Mouse (Mus musculus): ENCODE measurements at regions not wholly inside any gene's neighbourhood (a gene's known extent, or its start where the extent isn't known, plus 50 kb on each side); places are given as distances from the start of the nearest gene placed in this dataset.
"Not testable (repeated sequence)": the region's sequence is repeated elsewhere in the genome, so short reads cannot be mapped to it uniquely, and the experiment has no call there.

DNA sequence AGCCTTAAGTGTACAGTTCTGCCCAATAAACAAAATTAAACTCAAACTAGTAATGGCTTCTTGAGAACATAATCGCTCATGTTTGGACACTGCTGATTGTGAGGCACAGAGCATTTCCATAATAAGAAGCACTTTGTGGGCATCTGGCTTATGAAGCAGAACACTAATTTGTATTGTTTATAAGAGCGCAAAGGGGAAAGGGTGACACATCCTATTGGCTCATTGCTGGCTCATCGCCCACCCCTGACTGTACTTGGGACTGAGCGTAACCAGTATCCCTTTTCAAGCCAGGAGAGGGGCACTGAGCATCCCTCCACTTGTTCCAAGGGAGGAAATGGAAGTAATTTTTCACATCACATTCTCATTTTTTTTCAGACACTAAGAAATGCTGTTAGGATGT is 288.0 kb downstream of the Sfmbt2 start:
- Histone ChIP-seq H3K27me3 (ENCODE audit: insufficient read depth, low read length) (no peaks in the 10 kb centered on the region), H3K27ac (ENCODE audit: low read depth, low read length) (no peak overlapping the region), H3K4me3 (ENCODE audit: low read depth, low read length) (no peak overlapping the region), H3K4me2 (ENCODE audit: low read depth) (no peak overlapping the region), H3K9ac (no peak overlapping the region), H3K9me3 (ENCODE audit: low read length) (no peaks in the 10 kb centered on the region), H3K36me3 (ENCODE audit: insufficient read depth) (no peaks in the 10 kb centered on the region), H3K4me1 (ENCODE audit: insufficient read depth) (no peaks in the 10 kb centered on the region)
- ATAC-seq = no peak
- WGBS = 84% methylated on average over 4 of the region's 4 CpGs
- no peak for TF ChIP-seq CTCF (IDR thresholded peaks at IDR 0.05; ENCODE audit: low read depth)
- no peak for DNase-seq

GRCm38 (mm10) chr2:10667915-10668314 is 297.6 kb downstream of the Sfmbt2 start:
- not testable (repeated sequence) for ATAC-seq

DNA sequence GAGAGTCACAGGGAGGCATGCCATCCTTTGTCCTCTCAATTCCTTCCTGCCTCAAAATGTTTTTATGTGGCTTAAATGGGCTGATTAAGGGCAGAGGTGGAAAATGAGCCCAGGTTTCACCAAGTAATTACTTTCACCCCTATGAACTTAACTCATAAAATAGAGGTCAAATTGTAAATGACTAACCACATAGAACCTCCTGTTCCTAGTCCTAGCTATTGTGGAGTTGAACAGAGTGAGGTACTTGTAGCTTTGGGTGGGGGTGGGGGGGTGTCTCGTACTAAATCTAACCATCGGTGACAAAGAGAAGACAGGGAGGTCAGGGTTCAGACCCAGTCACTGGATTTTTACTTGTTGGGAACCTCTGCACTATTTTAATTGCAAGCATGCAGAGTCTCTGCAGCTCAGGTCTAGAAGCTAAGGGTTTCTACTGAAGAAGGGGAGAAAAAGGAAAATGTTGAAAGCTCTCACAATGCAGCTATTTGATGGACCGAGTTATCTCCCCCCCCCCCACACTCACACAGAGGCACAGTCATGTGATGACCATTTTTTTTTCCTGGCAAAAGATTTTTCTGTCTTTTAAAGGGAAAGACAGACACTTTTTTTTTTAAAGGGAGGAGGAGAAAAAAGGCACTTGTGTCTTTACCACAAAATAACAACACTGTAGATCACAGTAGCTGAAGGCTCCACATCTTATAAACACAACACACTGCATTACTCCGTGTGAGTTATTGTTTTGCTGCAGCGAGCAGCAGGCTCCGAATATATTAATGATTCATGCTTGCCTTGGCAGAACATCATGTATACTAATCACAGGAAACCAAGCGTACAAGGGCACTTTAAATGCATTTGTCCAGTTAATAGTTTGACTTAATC is 300.4 kb downstream of the Sfmbt2 start:
- no peak overlapping the region for H3K27ac ChIP-seq (ENCODE audit: low read depth, low read length)

More at GRCm38 (mm10) chr2:10667915-10668314, 297.6 kb downstream of the Sfmbt2 start:
- H3K27me3 ChIP-seq (ENCODE audit: insufficient read depth, low read length); DNase-seq; H3K4me3 ChIP-seq (ENCODE audit: low read depth, low read length); H3K27ac ChIP-seq (ENCODE audit: low read depth, low read length); H3K4me1 ChIP-seq (ENCODE audit: insufficient read depth); H3K9me3 ChIP-seq (ENCODE audit: low read length); H3K9ac ChIP-seq; H3K36me3 ChIP-seq (ENCODE audit: insufficient read depth); H3K4me2 ChIP-seq (ENCODE audit: low read depth): not testable (repeated sequence)
- WGBS = 44% methylated on average over 1 of the region's 1 CpGs

DNA sequence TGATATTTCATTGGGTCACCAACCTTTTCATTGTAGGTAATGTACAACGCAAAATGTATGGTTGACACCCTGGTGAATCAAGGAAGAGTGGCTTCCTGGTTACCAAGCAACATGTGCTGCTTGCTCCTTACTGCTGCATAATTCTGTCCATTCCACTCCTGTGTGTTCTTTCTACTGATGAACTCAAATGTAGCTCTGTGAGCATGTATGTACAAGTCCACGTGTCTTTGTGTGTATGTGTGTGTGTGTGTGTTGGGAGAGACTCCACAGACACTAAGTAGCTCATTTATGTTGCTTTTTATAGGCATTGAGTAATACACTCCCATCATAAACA is 301.0 kb downstream of the Sfmbt2 start:
- TF ChIP-seq CTCF (IDR thresholded peaks at IDR 0.05; ENCODE audit: low read depth) = no peak
- WGBS = 36% methylated on average over 2 of the region's 2 CpGs
- H3K9ac ChIP-seq = no peak overlapping the region
- DNase-seq = no peak
- H3K4me3 ChIP-seq (ENCODE audit: low read depth, low read length) = no peak overlapping the region
- no peaks in the 10 kb centered on the region for H3K27me3 ChIP-seq (ENCODE audit: insufficient read depth, low read length)
- H3K27ac ChIP-seq (ENCODE audit: low read depth, low read length) = no peak overlapping the region
- no peaks in the 10 kb centered on the region for H3K36me3 ChIP-seq (ENCODE audit: insufficient read depth)
- peak; percentile 77 for ATAC-seq
- H3K4me2 ChIP-seq (ENCODE audit: low read depth) = peak overlapping the region; percentile 26
- peaks cover 5% of the 10 kb centered on the region; the same call in 1 of the 2 replicates for H3K4me1 ChIP-seq (ENCODE audit: insufficient read depth)
- H3K9me3 ChIP-seq (ENCODE audit: low read length) = no peaks in the 10 kb centered on the region

More for the DNA sequence above, 300.4 kb downstream of the Sfmbt2 start:
- no peak for TF ChIP-seq CTCF (IDR thresholded peaks at IDR 0.05; ENCODE audit: low read depth)
- 22% methylated on average over 7 of the region's 7 CpGs for WGBS
- Histone ChIP-seq H3K27me3 (ENCODE audit: insufficient read depth, low read length) (no peaks in the 10 kb centered on the region), H3K36me3 (ENCODE audit: insufficient read depth) (no peaks in the 10 kb centered on the region), H3K9me3 (ENCODE audit: low read length) (no peaks in the 10 kb centered on the region), H3K4me1 (ENCODE audit: insufficient read depth) (peaks cover 5% of the 10 kb centered on the region; the same call in 1 of the 2 replicates), H3K9ac (no peak overlapping the region), H3K4me3 (ENCODE audit: low read depth, low read length) (no peak overlapping the region), H3K4me2 (ENCODE audit: low read depth) (peak overlapping the region; percentile 26)
- DNase-seq (peak; percentile 43), ATAC-seq (peak; percentile 60)

DNA sequence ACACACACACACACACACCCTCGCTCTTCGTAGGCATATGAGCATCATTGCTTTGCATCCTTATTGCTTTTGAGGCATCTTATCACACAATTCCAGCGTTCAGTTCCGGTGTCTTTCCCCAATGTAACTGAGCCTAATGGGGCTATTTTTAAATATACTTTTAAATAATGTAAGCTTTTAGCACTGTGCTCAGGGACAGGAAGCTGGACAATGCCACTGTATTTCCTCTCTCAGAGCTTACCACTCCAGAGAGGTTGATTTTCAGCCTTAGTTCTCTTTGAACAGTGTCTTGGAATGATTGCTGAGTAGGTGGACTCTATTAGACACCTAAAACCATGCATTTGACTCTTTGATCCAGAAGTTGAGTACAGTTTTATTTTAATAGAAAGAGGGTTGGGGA is 301.9 kb downstream of the Sfmbt2 start:
- TF ChIP-seq CTCF (IDR thresholded peaks at IDR 0.05; ENCODE audit: low read depth) = no peak
- Histone ChIP-seq H3K27ac (ENCODE audit: low read depth, low read length) (no peak overlapping the region), H3K4me3 (ENCODE audit: low read depth, low read length) (no peak overlapping the region), H3K4me1 (ENCODE audit: insufficient read depth) (peaks cover 5% of the 10 kb centered on the region; the same call in 1 of the 2 replicates), H3K36me3 (ENCODE audit: insufficient read depth) (no peaks in the 10 kb centered on the region), H3K9ac (no peak overlapping the region), H3K4me2 (ENCODE audit: low read depth) (no peak overlapping the region), H3K27me3 (ENCODE audit: insufficient read depth, low read length) (no peaks in the 10 kb centered on the region), H3K9me3 (ENCODE audit: low read length) (no peaks in the 10 kb centered on the region)
- no peak for DNase-seq
- no peak for ATAC-seq
- WGBS = 88% methylated on average over 4 of the region's 4 CpGs

DNA sequence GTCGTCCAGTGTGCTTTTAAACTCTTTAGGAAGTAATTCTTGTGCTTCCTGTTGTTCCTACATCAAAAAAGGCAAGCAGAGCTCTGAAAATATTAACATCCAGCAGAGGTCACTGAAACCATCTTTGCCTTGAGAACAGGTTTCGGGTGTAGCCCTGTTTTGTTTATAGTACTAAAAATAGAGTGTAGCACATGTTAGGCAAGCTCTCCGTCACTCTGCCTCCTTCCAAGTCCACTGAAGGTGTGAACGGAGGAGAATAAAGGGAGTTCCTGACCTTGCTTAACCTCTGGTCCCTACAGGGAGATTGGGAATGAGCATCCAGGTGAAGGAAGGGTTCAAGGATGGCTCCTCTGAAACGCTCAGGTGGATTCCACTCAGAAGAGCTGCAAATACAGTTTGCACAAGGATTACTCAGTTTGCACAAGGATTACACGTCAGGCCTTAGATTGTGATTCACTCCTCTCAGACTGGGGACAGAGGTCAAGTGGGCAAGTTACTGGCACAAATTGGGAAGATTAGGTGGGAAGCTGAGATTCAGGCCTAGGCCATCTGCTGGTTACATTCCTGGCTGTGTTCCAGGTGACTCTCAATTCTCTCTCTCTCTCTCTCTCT is 304.5 kb downstream of the Sfmbt2 start:
- no peak overlapping the region for H3K4me2 ChIP-seq (ENCODE audit: low read depth)
- TF ChIP-seq CTCF (IDR thresholded peaks at IDR 0.05; ENCODE audit: low read depth) = 0 out of 2 replicates have a peak, but pooled peaks have one; percentile 10
- H3K36me3 ChIP-seq (ENCODE audit: insufficient read depth) = no peaks in the 10 kb centered on the region
- no peak overlapping the region for H3K9ac ChIP-seq
- no peaks in the 10 kb centered on the region for H3K9me3 ChIP-seq (ENCODE audit: low read length)
- H3K4me3 ChIP-seq (ENCODE audit: low read depth, low read length) = no peak overlapping the region
- peaks cover 5% of the 10 kb centered on the region; the same call in 1 of the 2 replicates for H3K4me1 ChIP-seq (ENCODE audit: insufficient read depth)
- no peak for DNase-seq
- ATAC-seq = no peak
- H3K27me3 ChIP-seq (ENCODE audit: insufficient read depth, low read length) = no peaks in the 10 kb centered on the region
- 50% methylated on average over 6 of the region's 6 CpGs for WGBS
- H3K27ac ChIP-seq (ENCODE audit: low read depth, low read length) = no peak overlapping the region

GRCm38 (mm10) chr2:10701459-10701858 is 331.1 kb downstream of the Sfmbt2 start:
- Histone ChIP-seq H3K36me3 (ENCODE audit: insufficient read depth) (no peaks in the 10 kb centered on the region), H3K9me3 (ENCODE audit: low read length) (no peaks in the 10 kb centered on the region), H3K27me3 (ENCODE audit: insufficient read depth, low read length) (no peaks in the 10 kb centered on the region), H3K4me1 (ENCODE audit: insufficient read depth) (no peaks in the 10 kb centered on the region), H3K4me3 (ENCODE audit: low read depth, low read length) (no peak overlapping the region), H3K4me2 (ENCODE audit: low read depth) (no peak overlapping the region), H3K9ac (no peak overlapping the region), H3K27ac (ENCODE audit: low read depth, low read length) (no peak overlapping the region)
- 45% methylated on average over 10 of the region's 10 CpGs for WGBS
- DNase-seq (no peak), ATAC-seq (no peak)
- peak; percentile 44 for TF ChIP-seq CTCF (IDR thresholded peaks at IDR 0.05; ENCODE audit: low read depth)

All from forebrain, postnatal 0 days (tissue).